Mouse (Mus musculus) left cerebral cortex, adult 11 months (tissue): ENCODE data around the gene Herpud2.
"Not testable (repeated sequence)": the region's sequence is repeated elsewhere in the genome, so short reads cannot be mapped to it uniquely, and the experiment has no call there.

Experiments used
- DNase-seq: peaks from one replicate; pipeline ENCODE4 v3.0.0; 2022; ENCODE audit warnings: low spot score

The Herpud2 gene

DNA sequence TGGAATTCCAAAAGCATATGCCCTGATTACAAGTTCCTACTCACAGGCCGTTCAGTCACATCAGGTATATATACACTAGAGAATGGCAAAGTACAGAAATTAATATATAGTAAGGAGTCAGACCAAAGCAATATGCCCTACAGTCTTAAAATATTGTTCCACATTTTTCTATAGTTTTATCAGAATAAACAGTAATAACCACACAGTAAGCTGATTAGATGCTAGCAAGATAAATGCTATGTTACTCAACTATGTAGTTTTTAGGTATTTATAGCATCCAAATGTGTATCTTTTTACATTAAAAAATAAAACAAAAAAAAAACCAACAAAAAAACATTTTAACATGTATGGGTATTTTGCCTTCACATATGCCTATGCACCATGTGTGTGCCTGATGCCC is 5.7 kb downstream of the Herpud2 start:
- no peak for DNase-seq

DNA sequence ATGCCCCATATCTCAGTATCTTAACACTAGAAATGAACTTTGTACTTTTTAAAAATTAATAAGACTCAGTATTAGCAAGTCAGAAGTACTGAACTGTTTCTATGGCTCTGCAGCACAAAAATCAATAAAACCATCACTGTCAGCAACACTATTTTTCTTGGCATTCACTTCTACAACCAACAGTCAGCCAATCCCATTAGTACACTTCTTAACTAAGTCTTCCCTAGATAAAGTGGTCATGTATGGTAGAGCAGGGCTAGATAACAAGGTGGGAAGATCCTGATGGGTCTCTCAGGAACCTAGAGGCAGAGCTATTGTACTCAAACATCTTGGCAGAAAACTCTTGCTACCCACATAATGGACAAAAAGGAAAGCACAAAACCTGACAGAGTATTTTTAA is 7.7 kb downstream of the Herpud2 start:
- DNase-seq, result no peak

- no peak for DNase-seq
These were observed 8.6 kb downstream of the Herpud2 start for GRCm38 (mm10) chr9:25142988-25143387.

DNA sequence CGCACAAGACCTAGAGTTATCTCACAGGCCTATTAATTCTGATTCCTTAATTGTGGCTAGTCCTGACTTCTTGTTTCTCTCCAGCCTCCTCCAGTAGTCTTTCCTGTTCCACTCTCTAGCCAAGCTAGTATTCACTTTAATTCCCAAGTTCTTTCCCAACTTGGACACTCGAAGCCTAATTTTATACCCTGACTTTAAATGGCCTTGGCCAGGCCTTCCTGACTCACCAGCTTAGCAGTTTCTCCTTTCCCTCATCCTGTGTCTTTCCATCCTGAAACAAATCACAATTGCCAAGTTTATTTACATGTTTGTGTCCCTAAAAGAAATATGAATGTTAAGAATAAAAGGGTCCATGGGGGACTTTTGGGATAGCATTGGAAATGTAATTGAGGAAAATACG is 9.6 kb downstream of the Herpud2 start:
- no peak for DNase-seq

DNA sequence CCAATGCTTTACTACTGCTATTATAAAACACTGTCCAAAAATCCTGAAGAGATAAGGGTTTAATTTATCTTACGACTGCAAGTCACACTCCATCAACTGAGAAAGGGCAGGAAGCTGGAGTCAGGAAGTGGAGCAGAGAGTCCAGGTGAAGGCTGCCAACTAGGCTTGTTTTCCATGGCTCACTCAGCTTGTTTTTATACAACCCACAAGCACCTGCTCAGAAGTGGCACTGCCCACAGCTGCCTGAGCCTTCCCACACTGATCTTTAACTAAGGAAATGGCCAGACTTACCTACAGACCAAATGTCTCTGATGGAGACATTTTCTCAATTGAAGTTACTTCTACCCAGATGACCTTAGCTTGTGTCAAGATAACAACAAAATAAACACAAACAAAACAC is 11.3 kb downstream of the Herpud2 start:
- no peak for DNase-seq

GRCm38 (mm10) chr9:25138900-25139299 is 12.7 kb downstream of the Herpud2 start:
- no peak for DNase-seq

GRCm38 (mm10) chr9:25132920-25133319 is 18.7 kb downstream of the Herpud2 start:
- no peak for DNase-seq

GRCm38 (mm10) chr9:25132253-25132652 is 19.4 kb downstream of the Herpud2 start:
- DNase-seq, result no peak

DNA sequence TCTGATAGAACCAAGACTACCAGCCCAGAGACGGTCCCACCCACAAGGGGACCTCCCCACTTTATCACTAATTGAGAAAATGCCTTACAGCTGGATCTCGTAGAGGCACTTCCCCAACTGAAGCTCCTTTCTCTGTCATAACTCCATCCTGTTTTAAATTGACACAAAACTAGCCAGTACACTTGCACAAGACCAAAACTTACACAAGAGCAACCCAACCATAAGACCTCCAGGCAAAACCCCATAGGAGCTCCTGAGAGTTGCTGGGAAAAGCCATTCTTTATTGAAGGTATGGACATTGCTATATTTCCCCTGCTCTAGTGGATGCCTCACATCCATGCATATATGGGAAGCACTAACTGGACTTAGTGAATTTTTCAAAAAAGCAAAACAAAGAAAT is 27.6 kb downstream of the Herpud2 start:
- DNase-seq, result no peak

GRCm38 (mm10) chr9:25123590-25123989 is 28.0 kb downstream of the Herpud2 start:
- DNase-seq, result not testable (repeated sequence)

DNA sequence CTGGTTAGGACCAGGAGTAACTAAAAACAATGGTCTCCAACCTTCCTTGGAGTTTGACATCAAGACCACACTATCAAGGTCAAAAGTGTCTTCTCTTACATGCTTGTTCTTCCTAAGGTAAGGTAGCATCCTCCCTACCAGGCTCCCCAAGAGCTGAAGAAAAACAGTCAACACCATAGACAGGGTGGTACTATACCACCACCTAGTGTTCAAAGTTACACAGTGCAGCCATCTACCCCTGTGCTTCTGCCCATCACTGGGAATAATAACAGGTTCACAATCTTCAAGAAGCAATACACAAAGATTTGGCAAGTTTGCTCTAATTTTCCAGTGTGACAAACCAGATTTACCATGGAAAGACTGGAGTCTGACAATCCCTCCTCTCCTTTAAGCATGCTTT is 47.0 kb downstream of the Herpud2 start:
- peak; percentile 63 for DNase-seq

DNA sequence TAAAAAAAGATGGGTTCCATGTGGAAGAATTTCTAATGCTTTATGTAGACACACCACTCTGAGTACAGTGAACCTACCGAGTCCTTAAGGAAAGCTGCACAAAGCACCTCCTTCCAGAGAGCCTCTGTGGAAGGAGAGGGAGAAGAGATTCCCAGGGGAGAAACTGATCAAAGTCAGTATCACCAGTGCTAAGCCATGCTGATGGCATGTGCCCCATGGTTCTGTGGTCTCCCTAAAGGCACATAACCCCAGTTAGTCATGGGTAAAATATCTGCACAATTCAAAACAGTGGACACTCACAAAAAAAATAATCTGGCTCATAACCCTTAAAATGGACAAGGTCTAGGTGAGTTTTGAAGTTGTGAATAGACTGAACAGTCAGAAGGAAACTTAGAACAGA is 48.7 kb downstream of the Herpud2 start:
- DNase-seq, result no peak

- no peak for DNase-seq
These were observed 60.8 kb downstream of the Herpud2 start for GRCm38 (mm10) chr9:25090853-25091252.

- DNase-seq, result no peak
These were observed 62.5 kb downstream of the Herpud2 start, which contains the start of gene Gm10181 for GRCm38 (mm10) chr9:25089122-25089521. Gene Gm10181, plus strand, starts transcription at chr9:25089422.

DNA sequence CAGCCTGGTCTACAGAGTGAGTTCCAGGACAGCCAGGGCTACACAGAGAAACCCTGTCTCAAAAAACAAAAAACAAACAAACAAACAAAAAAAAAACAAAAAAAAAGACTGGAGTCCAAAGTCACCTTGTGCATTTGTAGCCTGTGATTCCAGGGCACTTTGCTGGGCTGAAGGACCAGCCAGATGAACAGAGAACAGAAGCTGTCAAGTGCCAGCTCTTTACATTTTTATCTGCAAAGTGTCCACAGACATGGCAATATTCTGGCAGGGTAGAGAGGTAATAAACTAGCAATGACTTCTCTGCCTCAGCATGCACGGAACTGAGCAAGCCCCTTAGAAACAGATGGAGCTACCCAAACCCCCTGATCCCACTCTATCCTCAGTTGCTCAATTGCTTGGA is 75.1 kb downstream of the Herpud2 start:
- no peak for DNase-seq

GRCm38 (mm10) chr9:25075977-25076376 is 75.6 kb downstream of the Herpud2 start:
- DNase-seq, result peak; percentile 18

GRCm38 (mm10) chr9:25072666-25073065 is 79.0 kb downstream of the Herpud2 start:
- DNase-seq, result no peak

DNA sequence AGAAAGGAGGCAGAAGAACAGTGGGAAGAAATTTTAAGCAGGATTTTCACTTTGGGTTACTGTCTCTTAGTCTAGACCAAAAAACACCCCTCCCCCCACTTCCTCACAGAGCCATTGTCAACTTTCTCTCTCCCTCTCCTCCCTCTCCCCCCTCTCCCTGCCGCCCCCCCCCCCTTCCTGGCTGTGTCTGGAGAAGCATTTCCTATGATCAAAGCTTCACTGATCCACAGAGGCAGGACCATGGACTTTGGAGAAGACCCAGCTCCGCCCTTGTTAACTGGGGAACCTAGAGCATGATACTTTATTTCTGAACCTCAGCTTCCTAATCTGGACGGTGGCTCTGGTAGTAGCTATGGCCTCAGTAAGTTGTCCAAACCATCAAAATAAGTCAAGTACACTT is 92.9 kb downstream of the Herpud2 start:
- no peak for DNase-seq
